Mouse (Mus musculus): ENCODE data around the gene Fbxw4. TPM values are rescaled to one million over a fixed set of nuclear protein-coding genes. Genes with fewer than 3 reads are reported as not detected.

The Fbxw4 gene
- polyA plus RNA-seq, 1 experiment, result 81.4 TPM

DNA sequence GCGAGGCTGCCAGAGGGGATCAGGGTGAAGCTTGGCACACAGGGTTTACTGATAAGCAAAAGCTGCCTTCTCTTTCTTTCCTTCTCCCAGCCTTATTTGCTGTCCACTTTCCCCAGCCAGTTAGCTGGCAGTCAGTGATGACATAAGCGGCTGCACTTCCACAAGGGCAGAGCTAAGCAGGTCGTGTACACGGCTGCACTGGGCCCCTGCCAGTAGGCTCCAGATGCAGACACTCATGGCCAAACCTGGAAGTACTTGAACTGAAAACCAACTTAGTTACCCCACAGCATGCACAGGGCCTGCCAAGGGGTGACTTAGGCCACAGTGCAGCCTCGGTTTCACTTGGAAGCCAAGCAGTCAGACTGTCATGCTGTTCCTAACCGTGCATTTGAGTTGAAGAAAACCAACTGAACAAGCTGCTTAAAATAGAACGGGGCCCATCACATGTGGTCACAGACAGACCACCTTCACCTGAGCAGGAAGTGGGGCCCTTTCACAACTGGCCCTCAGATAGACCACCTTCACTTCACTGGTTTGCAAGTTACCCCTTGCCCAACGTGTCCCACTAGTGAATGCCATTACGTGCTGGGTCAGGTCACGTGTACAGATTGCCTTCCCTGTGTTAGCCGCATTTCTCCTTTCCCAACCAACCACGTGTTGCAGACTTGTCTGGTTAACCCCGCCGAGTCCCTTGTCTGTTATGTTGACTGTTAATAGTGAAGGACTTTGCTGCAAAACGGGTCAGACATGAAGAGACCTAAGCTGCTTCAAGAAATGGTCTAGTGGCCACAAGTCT is 129.7 kb downstream of the Fbxw4 start:
- 21% methylated on average over 15 of the region's 15 CpGs for WGBS
- Histone ChIP-seq H3K36me3 (ENCODE audit: control insufficient read depth, insufficient read depth, low read length) (no peaks in the 10 kb centered on the region), H3K27ac (ENCODE audit: insufficient read depth, low read length) (no peak overlapping the region), H3K4me1 (ENCODE audit: control insufficient read depth, insufficient read depth, insufficient read length) (peaks cover 11% of the 10 kb centered on the region; the same call in 1 of the 2 replicates), H3K4me3 (ENCODE audit: extremely low read depth, insufficient read depth, insufficient read length) (no peak overlapping the region), H3K27me3 (ENCODE audit: control insufficient read depth, insufficient read depth, low read length) (no peaks in the 10 kb centered on the region)
- DNase-seq (ENCODE audit: low read depth in 1 of 2, low spot score in 2 of 2), result no peak
- TF ChIP-seq POLR2A (IDR thresholded peaks at IDR 0.05; ENCODE audit: low read depth, low read length) (no peak), CTCF (IDR thresholded peaks at IDR 0.05; ENCODE audit: extremely low read depth, insufficient read depth, insufficient read length, insufficient replicate concordance) (no peak)

GRCm38 (mm10) chr19:45529294-45529693 is 130.8 kb downstream of the Fbxw4 start:
- Histone ChIP-seq H3K27me3 (ENCODE audit: control insufficient read depth, insufficient read depth, low read length) (no peaks in the 10 kb centered on the region), H3K27ac (ENCODE audit: insufficient read depth, low read length) (no peak overlapping the region), H3K4me1 (ENCODE audit: control insufficient read depth, insufficient read depth, insufficient read length) (peaks cover 11% of the 10 kb centered on the region; the same call in 1 of the 2 replicates), H3K4me3 (ENCODE audit: extremely low read depth, insufficient read depth, insufficient read length) (no peak overlapping the region), H3K36me3 (ENCODE audit: control insufficient read depth, insufficient read depth, low read length) (no peaks in the 10 kb centered on the region)
- 64% methylated on average over 5 of the region's 5 CpGs for WGBS
- no peak for TF ChIP-seq CTCF (IDR thresholded peaks at IDR 0.05; ENCODE audit: extremely low read depth, insufficient read depth, insufficient read length, insufficient replicate concordance)
- TF ChIP-seq POLR2A (IDR thresholded peaks at IDR 0.05; ENCODE audit: low read depth, low read length), result no peak
- DNase-seq (ENCODE audit: low read depth in 1 of 2, low spot score in 2 of 2), result no peak

Other genes with a start within 250 kb of the Fbxw4 start
- 9.0 and 10.7 TPM in 2 replicates for gene Poll, start 99.8 kb downstream of the Fbxw4 start, polyA plus RNA-seq (2012; rRNA removed)
- gene Gm17018, start 99.7 kb downstream of the Fbxw4 start, polyA plus RNA-seq (2012; rRNA removed), result 2.3 and 5.5 TPM in 2 replicates
- gene Fgf8, start 82.6 kb upstream of the Fbxw4 start, polyA plus RNA-seq (2012; rRNA removed), result 0.21 and 0.22 TPM in 2 replicates
- gene Npm3, start 89.3 kb upstream of the Fbxw4 start, polyA plus RNA-seq (2012; rRNA removed), result 68.2 and 85.3 TPM in 2 replicates
- gene Mgea5, start 123.5 kb upstream of the Fbxw4 start, polyA plus RNA-seq (2012; rRNA removed), result 18.9 and 21.1 TPM in 2 replicates
- gene Kcnip2, start 155.7 kb upstream of the Fbxw4 start, polyA plus RNA-seq (2012; rRNA removed), result 1.5 and 1.8 TPM in 2 replicates

All from spleen, adult 2 months (tissue).